ENCODE assay signal across 22 mouse cellular contexts in the genomic region with DNA sequence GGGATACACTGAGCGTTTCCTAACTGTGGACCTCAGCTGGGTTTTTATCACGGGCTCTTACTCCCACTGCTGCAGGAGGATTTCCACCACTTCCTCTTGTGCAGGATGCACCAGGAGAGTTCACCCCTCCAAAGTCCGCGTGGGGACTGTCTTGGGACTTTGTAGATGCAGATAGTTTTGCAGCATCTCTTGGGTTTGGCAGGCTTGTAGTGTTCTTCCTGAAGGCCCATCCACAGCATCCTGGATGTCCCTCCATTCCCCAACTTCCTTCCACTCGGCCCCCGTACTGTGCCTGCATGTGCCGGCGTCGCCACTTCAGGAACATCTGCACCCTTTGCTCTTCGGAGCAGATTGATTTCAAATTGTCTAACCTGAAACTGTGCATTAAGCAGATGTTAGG. TPM values are rescaled to one million over a fixed set of nuclear protein-coding genes. Genes with fewer than 3 reads are reported as not detected.
DNase-seq lines count a peak whose midpoint lies in the region; ATAC-seq lines count a peak whose summit lies in the region.
"Had no signal": no experiment of that assay in that cellular context is flagged by ENCODE, and none has a peak within 500 bp of the region (broad histone marks: within the 10 kb centered on the region; RNA-seq: fewer than 3 reads in every experiment).

No protein-coding gene starts in this region.

- H3K4me2 ChIP-seq in hindbrain, embryonic 15.5 days, result no peak overlapping the region
- H3K4me2 ChIP-seq in hindbrain, embryonic 11.5 days (replicated peaks; ENCODE audit: low read depth, low read length), result no peak overlapping the region
- no peak overlapping the region for H3K4me2 ChIP-seq in heart, embryonic 14.5 days (ENCODE audit: low read length)
- H3K4me2 ChIP-seq in stomach, embryonic 15.5 days, result no peak overlapping the region
- H3K4me2 ChIP-seq: liver, embryonic 15.5 days; lung, embryonic 15.5 days had no signal

- no peaks in the 10 kb centered on the region for H3K27me3 ChIP-seq in hindbrain, embryonic 15.5 days
- H3K27me3 ChIP-seq in hindbrain, embryonic 11.5 days (ENCODE audit: control insufficient read depth, insufficient read depth, low read length), result no peaks in the 10 kb centered on the region
- H3K27me3 ChIP-seq in heart, embryonic 14.5 days (ENCODE audit: control insufficient read depth, insufficient read depth, low read length), result no peaks in the 10 kb centered on the region
- H3K27me3 ChIP-seq in stomach, embryonic 15.5 days (replicated peaks), result no peaks in the 10 kb centered on the region
- H3K27me3 ChIP-seq: liver, embryonic 15.5 days; lung, embryonic 15.5 days had no signal

- H3K9ac ChIP-seq in hindbrain, embryonic 15.5 days, result no peak overlapping the region
- no peak overlapping the region for H3K9ac ChIP-seq in hindbrain, embryonic 11.5 days (ENCODE audit: low read depth, low read length)
- H3K9ac ChIP-seq in heart, embryonic 14.5 days (ENCODE audit: low read length), result peak overlapping the region; percentile 25
- no peak overlapping the region for H3K9ac ChIP-seq in stomach, embryonic 15.5 days
- H3K9ac ChIP-seq: liver, embryonic 15.5 days; lung, embryonic 15.5 days had no signal

- no peak for ATAC-seq in hindbrain, embryonic 15.5 days (ENCODE audit: low FRiP score, low read depth)
- ATAC-seq in hindbrain, embryonic 11.5 days (ENCODE audit: low FRiP score), result no peak
- ATAC-seq in heart, embryonic 14.5 days (ENCODE audit: insufficient number of reproducible peaks, insufficient read depth, low FRiP score, low read depth), result no peak
- no peak for ATAC-seq in stomach, embryonic 15.5 days (ENCODE audit: insufficient read depth, low FRiP score, low read depth)
- ATAC-seq: forebrain, embryonic 16.5 days; intestine, postnatal 0 days had no signal

- H3K27ac ChIP-seq in hindbrain, embryonic 15.5 days (replicated peaks), result 0 out of 2 replicates have a peak overlapping the region, but pooled peaks have one; percentile 48
- no peak overlapping the region for H3K27ac ChIP-seq in hindbrain, embryonic 11.5 days (ENCODE audit: low read depth, low read length)
- H3K27ac ChIP-seq in heart, embryonic 14.5 days (replicated peaks in 1 of 2; ENCODE audit: control insufficient read depth in 1 of 2, insufficient read depth in 1 of 2, low read depth in 2 of 2, low read length in 2 of 2), result peak overlapping the region; percentile 98
- H3K27ac ChIP-seq in stomach, embryonic 15.5 days, result peak overlapping the region; percentile 35; the same call in 1 of the 2 replicates
- H3K27ac ChIP-seq: embryonic facial prominence, embryonic 10.5 days; limb, embryonic 10.5 days; liver, embryonic 15.5 days; lung, embryonic 15.5 days had no signal

- no peak overlapping the region for H3K4me3 ChIP-seq in hindbrain, embryonic 15.5 days
- no peak overlapping the region for H3K4me3 ChIP-seq in hindbrain, embryonic 11.5 days (ENCODE audit: low read depth, low read length)
- H3K4me3 ChIP-seq in heart, embryonic 14.5 days (ENCODE audit: control insufficient read depth in 1 of 2, insufficient read depth in 1 of 2, low read depth in 1 of 2, low read length in 2 of 2), result no peak overlapping the region
- no peak overlapping the region for H3K4me3 ChIP-seq in stomach, embryonic 15.5 days (replicated peaks)
- H3K4me3 ChIP-seq: embryonic facial prominence, embryonic 10.5 days; limb, embryonic 10.5 days; liver, embryonic 15.5 days; lung, embryonic 15.5 days had no signal

- 87% methylated on average over 10 of the region's 10 CpGs for WGBS in hindbrain, embryonic 15.5 days
- WGBS in hindbrain, embryonic 11.5 days, result 91% methylated on average over 10 of the region's 10 CpGs
- 75% methylated on average over 10 of the region's 10 CpGs for WGBS in heart, embryonic 14.5 days
- 74% methylated on average over 10 of the region's 10 CpGs for WGBS in stomach, embryonic 15.5 days

- peaks cover 20% of the 10 kb centered on the region for H3K4me1 ChIP-seq in hindbrain, embryonic 15.5 days (replicated peaks)
- no peaks in the 10 kb centered on the region for H3K4me1 ChIP-seq in hindbrain, embryonic 11.5 days (replicated peaks; ENCODE audit: control insufficient read depth, insufficient read depth, low read length)
- H3K4me1 ChIP-seq in heart, embryonic 14.5 days (ENCODE audit: control insufficient read depth in 2 of 2, insufficient read depth in 2 of 2, low read length in 2 of 2), result peaks cover 46 to 49% of the 10 kb centered on the region in 2 experiments
- H3K4me1 ChIP-seq in stomach, embryonic 15.5 days, result peaks cover 33% of the 10 kb centered on the region
- H3K4me1 ChIP-seq: liver, embryonic 15.5 days had no signal

- DNase-seq in hindbrain, embryonic 11.5 days (ENCODE audit: low spot score), result no peak
- DNase-seq in kidney, postnatal 10 days, result peak; percentile 37
- no peak for DNase-seq in kidney, adult 18-20 months
- DNase-seq in natural killer cell, adult 2 months (ENCODE audit: low spot score in 2 of 2), result no peak
- DNase-seq: cerebellum, adult 11-12 months; lung, postnatal 4 days had no signal

- no peaks in the 10 kb centered on the region for H3K9me3 ChIP-seq in hindbrain, embryonic 15.5 days
- H3K9me3 ChIP-seq in hindbrain, embryonic 11.5 days (ENCODE audit: control insufficient read depth, low read length), result no peaks in the 10 kb centered on the region
- no peaks in the 10 kb centered on the region for H3K9me3 ChIP-seq in heart, embryonic 14.5 days (ENCODE audit: control insufficient read depth, low read length)
- H3K9me3 ChIP-seq in stomach, embryonic 15.5 days, result no peaks in the 10 kb centered on the region
- H3K9me3 ChIP-seq: embryonic facial prominence, embryonic 10.5 days; limb, embryonic 10.5 days; liver, embryonic 15.5 days; lung, embryonic 15.5 days had no signal

- no peaks in the 10 kb centered on the region for H3K36me3 ChIP-seq in hindbrain, embryonic 15.5 days
- no peaks in the 10 kb centered on the region for H3K36me3 ChIP-seq in hindbrain, embryonic 11.5 days (ENCODE audit: control insufficient read depth, insufficient read depth, low read length)
- peaks cover 34% of the 10 kb centered on the region for H3K36me3 ChIP-seq in heart, embryonic 14.5 days (ENCODE audit: control insufficient read depth, insufficient read depth, low read length)
- H3K36me3 ChIP-seq in stomach, embryonic 15.5 days, result no peaks in the 10 kb centered on the region
- H3K36me3 ChIP-seq: liver, embryonic 15.5 days; lung, embryonic 15.5 days had no signal

RNA-seq across cellular contexts. Expression of gene Tcp10a, which starts 50.7 kb away (rescaled TPM):
- polyA plus RNA-seq in hindbrain, embryonic 15.5 days (2015; fragmentation: Nextera tagmentation; extraction: Ambion mirVana), result not detected in 2 replicates
- not detected in 2 replicates for polyA plus RNA-seq in hindbrain, embryonic 11.5 days (2014; fragmentation: Nextera tagmentation; extraction: Ambion mirVana)
- polyA plus RNA-seq in heart, embryonic 14.5 days (2014; fragmentation: Nextera tagmentation; extraction: Ambion mirVana), result 0.14 TPM in 1 of 2 replicates, not detected in the other
- not detected in 2 replicates for polyA plus RNA-seq in stomach, embryonic 15.5 days (2015; fragmentation: Nextera tagmentation; extraction: Ambion mirVana)
- polyA plus RNA-seq: adrenal gland, adult 2 months; C2C12; cortical plate, adult 2 months; embryonic facial prominence, embryonic 10.5 days; forebrain, embryonic 16.5 days; intestine, postnatal 0 days; limb, embryonic 10.5 days; liver, embryonic 15.5 days; midbrain, embryonic 14.5 days; neural tube, embryonic 14.5 days; small intestine, adult 2 months; urinary bladder, adult 2 months had no signal
